Mouse (Mus musculus) left cerebral cortex, postnatal 14 days (tissue): ENCODE data around the gene Zfp90. TPM values are rescaled to one million over a fixed set of nuclear protein-coding genes. Genes with fewer than 3 reads are reported as not detected.

Experiments used
- DNase-seq, 2 experiments: peaks; one replicate each; pipeline ENCODE4 v3.0.0; 2021 to 2022; ENCODE audit warnings: low spot score in 2 of 2, mixed read lengths in 1 of 2
- intact Hi-C: fragments of 180-260 bp; cut with DNase I; formaldehyde crosslinking; loops from one replicate; pipeline ENCODE4 v1.15.1; 2025
- long read RNA-seq, 2 experiments: library from polyadenylated mRNA; stranded (forward); transcript quantifications; one replicate each; pipeline ENCODE4 v2.0.0; 2021
- total RNA-seq, 2 experiments: library from RNA; stranded (reverse); gene quantifications; 2 replicates each; pipeline ENCODE4 v1.2.3; 2021

Zfp90 gene
- total RNA-seq, result 10 to 100 TPM; 11.8 to 12.8 TPM
- long read RNA-seq, experiment 1, transcript Zfp90-206 (4 exons, 3,447 nt), result major isoform, 8 of 15 reads
- long read RNA-seq, experiment 1, partial matches to known transcripts, result 1 of 15 reads
- long read RNA-seq, experiment 1, other reads (novel, unspliced or antisense), result 1 of 15 reads
- long read RNA-seq, experiment 2, transcript Zfp90-206 (4 exons, 3,447 nt), result major isoform, 9 of 12 reads
- long read RNA-seq, experiment 2, partial matches to known transcripts, result 0 of 12 reads
- long read RNA-seq, experiment 2, other reads (novel, unspliced or antisense), result 2 of 12 reads

DNA sequence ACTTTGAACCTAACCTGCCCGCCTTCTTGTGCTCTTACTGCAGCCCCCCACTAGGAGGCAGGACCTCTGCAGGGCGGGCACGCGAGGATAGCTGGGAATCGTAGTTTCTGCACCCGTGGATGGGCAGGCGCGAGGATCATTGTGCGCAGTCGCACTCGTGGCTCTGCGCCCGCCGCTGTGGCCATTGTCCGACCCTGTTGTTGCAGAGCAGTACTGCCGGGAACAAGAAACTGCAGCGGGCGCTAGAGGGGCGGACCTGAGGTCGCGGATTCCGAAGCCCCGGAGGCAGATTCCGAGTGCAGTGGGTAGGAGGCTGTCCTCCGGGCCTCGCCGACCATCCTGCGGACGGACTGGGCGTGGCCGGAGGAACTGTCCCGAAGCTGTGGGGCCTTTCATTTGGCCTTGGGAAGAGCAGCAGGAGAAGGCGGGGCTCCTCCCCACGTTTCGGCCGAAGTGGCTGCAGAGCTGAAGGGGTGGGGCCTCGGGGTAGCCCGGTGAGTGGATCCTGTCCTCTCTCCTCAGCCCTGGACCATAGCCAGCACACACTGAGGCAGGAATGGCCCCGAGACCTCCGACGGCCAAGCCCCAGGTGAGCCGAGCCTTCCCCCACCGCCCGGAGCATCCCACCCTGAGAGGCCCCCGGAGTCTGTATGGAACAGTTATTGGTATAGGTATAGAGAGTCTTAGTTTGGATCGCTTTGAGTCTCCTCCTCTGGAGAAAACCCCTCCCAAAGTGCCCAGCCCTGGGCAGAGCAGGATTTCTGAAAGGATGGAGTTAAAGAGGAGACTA is at the start of gene Zfp90:
Gene Zfp90 (plus strand): TSS at position 146 of the 790 bp plus-strand sequence.
- peak; percentile 96 to 97 for DNase-seq
- intact Hi-C loops, result loop anchor here (10.0 kb wide), 1 partner anchor 229 kb away; no protein-coding TSS in a partner anchor

DNA sequence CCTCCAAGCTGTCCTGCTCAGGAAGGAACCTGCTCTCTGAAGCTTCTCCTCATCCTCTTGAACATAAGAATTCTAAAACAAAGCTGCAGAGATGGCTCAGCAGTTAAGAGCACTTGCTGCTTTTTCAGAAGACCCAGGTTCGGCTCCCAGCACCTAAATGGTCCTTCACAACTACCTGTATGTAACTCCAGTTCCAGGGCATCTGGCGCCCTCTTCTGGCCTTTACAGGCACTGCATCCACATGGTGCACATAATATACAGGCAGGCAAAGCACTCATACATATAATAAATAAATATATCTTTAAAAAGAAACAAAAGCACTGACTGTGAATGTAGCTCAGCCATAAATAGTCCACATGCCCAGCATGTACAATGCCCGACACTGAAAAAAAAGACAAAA is 46.6 kb upstream of the Zfp90 start:
- intact Hi-C loops, result no loop called here
- no peak for DNase-seq

DNA sequence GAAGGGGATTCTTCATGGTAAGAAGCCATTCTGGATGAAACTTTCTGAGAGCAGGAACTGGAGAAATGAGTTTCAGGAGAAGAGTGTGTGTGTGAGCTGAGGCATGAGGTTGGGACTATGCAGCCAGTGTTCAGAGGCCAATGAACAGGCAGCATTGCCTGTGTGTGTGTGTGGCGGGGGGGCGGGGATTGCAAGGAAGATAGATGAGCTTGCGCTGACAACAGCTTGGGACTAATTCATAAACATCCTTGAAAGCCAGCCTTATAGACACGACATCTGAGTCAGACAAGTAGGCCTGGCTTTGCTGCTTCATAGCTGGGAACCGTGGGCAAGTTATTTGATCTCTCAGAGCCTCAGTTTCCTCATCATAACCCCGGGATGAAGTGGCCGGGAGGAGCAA is 46.1 kb upstream of the Zfp90 start:
- intact Hi-C loops, result no loop called here
- no peak for DNase-seq

DNA sequence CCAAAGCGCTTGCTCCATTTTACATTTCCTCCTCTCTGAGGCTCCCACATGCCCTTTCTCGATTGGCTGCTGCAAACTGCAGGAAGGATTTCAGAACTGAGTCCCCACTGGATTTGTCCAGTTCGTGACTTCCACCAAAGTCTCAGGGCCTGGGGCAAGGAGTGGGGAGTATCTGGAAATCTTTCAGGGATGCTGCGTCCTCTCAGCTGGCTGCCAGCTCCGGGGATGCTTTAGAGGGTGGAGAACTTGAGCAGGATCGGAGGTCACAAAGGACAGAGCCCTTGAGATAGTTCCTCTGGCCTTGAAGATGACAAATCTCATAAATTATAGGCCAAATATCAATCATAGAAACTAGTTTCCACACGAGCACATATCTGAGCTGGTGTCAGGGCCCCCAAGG is 39.2 kb upstream of the Zfp90 start:
- intact Hi-C loops, result no loop called here
- DNase-seq, result no peak

DNA sequence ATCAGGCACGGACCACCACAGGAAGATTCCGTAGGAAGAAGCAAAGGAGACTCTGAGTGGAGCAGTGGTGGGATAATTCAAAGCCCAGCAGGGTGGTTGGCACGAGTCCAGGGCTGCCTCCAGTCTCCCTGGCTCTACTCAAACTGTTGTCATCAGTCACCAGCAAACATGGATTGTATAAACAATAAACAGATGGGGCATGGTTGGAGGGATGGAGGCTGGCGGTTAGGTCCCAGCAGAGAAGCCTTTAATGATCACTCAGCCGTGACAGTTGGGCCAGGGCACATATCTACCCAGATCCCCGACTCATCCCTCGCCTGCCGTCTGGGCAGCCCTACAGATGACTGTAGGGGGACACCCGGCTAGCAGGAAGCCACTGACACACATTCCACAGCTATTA is 38.3 kb upstream of the Zfp90 start:
- intact Hi-C loops, result no loop called here
- DNase-seq, result no peak

DNA sequence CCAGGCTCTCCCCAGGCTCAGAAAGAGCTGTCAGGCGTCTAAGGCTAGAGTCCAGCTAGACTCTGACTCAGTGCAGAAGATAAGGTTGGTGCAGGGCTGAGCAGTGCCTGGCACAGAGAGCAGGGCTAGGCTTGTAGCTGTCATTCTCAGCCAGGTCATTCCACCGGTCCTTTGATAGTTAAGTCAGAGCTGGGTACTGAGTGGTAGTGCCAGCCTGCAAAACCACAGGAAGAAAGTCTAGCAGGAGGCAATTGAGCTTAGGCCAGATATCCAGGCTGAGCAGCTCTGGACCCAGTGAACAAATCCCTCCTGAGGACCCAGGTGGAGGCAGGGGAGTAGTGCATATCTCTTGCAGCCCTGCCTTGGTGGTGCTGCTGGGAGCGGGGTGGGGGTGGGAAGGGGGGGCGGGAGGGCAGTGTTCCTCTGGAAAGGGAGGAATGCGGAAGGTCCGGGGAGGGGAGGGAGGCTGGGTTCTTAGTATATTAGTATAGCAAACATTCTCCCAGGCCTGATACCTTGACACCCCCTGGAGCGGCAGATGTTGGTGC is 36.6 kb upstream of the Zfp90 start:
- intact Hi-C loops, result no loop called here
- no peak for DNase-seq

DNA sequence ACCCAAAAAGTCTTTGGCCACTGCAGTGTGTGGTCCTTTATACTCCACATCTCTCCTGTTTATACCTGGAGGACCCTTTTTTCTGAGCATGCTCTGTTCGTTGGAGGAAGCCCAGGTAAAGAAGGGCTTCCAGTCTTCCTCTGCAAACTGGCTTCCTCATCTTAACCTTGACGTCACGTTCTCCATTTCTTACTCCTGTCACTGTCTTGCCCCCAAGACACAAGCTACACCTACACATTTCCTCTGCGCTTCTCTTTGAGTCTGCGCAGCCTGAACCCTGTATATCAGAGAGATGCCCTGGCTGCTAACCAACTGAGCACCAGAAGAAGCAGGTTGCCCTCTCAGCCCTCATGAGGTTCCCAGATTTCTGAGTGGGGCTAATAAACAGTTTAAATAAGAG is 35.8 kb upstream of the Zfp90 start:
- DNase-seq, result no peak
- intact Hi-C loops, result no loop called here

DNA sequence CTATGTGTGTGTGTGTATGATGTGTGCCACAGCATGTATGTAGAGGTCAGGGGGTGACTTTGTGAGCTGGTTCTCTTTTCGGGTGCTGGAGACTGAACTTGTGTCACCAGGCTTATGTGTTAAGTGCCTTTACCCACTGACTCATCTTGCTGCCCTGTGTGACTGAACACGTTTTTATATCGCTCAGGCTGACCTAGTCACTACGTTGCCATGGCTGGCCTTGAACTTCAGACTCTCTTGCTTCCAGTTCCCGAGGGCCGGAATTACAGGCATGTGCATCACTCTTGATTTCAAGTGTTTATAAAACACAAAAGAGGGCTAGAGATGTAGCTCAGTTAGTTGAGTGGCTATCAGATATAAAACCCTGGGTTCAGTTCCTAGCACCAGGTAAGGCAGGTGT is 34.1 kb upstream of the Zfp90 start:
- DNase-seq, result no peak
- intact Hi-C loops, result no loop called here

DNA sequence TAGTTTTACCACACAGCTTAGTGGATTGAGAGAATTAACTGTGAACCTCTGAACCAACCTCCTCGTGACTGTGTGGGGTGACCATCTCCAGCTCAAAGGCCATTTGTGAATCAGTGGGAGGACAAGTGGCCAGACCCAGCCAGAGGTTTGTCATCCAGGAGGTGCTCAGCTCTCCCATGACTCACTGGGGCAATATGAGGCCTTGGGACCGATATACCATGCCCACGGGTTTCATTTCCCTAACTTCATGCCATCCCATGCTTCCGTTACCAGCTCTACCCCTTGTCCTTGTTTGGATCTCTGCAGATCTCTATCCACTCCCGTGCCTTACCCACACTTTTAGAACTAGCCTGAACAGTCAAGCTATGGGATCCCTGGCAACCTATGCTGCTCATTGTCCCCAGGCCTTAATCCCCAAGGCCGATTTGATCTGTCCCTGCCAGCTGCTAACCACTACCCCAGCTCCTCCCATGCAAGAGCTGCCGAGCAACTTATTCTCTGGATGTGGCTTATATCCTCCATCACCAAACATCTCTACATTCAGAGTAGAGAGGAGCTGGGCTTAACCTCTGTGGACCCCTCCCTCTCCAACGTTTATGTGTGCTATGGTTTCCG is 27.2 kb upstream of the Zfp90 start:
- no peak for DNase-seq
- intact Hi-C loops, result no loop called here

DNA sequence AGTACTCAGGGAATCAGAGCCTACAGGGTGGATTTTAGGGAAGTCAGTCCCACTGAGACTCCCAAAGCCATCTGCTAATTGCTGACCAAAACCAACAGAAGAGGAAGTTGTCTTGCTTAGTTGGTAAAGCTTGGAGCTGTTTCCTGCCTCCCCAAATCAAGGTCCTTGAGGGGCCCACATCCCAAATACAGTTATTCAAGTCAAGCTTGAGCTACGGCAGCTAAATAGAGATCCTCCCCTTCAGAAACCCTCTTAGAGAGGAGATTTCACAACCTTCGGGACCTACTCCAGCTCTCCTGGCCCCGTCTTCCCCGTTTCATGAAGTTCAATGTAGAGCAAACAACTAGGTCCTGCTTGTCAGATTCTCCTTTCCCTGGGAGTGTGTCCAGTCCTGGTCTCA is 20.6 kb upstream of the Zfp90 start:
- intact Hi-C loops, result no loop called here
- no peak for DNase-seq

DNA sequence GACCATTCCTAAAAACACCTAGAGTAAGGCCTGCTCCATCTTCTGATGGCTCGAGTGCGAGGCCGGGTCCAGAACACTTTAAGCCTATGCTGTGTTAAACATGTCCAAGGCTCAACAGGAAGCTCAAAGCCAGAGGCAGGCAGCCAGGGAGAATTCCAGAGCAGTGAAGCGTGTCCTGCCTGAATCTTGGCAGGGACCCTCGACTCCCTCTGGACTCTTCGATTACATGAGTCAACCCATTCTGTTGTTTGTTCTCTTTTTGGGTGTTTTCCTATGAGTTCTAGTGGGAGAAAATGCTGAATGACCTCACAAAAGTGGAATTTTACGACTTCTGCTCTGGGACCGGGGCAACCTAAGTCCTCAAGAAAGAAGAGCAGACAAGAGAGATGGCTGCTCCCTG is 15.4 kb upstream of the Zfp90 start:
- intact Hi-C loops, result loop anchor here (5.0 to 10.0 kb wide), 3 partner anchors 62 to 235 kb away; partner anchors contain the start of genes Slc7a6 and Smpd3
- no peak for DNase-seq

DNA sequence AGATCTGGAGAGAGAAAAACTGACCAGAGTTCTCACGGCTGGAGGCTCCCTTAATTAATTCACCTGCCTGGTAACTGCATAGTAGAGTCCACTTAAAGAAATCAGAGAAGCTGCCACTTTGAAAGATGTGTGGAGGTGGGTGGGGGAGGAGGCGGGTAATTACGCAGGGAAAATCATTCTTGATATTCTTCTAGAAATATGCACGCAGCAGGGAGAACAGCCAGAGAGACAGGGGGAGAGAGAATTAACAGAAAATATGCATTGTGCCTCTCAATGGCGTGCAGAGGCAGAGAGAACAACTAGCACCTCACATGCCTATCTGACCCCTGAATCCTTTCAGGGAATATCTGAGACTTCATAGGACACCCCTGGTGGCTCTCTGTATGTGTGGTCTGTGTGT is 14.9 kb upstream of the Zfp90 start:
- intact Hi-C loops, result loop anchor here (5.0 to 10.0 kb wide), 3 partner anchors 63 to 235 kb away; partner anchors contain the start of genes Slc7a6 and Smpd3
- DNase-seq, result no peak

DNA sequence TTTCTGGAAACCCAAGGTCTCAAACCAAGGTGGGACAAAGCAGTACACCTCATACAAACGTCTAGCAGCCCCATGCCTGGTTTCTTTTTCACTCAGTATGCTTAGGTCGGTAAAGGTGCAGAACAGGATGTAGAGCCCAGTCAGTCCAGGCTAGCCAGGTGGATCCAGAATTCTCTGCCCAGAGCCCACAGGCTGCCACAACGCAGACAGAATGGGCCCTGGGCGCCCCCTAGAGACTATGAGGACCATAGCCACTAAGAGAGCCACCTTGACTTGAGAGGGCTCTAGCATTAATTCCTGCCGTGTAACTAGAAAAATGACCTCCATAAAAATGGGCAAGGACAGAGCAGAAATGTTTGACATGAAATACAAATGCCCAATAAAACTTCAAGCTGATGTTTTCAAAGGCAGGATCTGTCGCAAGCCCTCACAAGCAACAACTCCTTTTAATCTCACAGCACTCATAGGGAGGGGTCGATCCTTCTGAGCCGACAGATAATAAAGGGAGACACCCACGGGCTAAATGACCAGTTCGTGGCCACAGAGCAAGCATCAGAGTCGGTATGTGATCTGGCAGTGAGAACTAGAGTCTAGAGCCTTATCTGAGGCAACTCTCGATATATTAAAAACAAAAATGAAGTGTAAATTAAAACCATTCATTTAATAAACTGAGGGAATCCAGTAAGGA is 11.7 kb upstream of the Zfp90 start:
- intact Hi-C loops, result loop anchor here (5.0 to 10.0 kb wide), 3 partner anchors 66 to 239 kb away; partner anchors contain the start of genes Slc7a6 and Smpd3
- DNase-seq, result peak; percentile 68 to 69

DNA sequence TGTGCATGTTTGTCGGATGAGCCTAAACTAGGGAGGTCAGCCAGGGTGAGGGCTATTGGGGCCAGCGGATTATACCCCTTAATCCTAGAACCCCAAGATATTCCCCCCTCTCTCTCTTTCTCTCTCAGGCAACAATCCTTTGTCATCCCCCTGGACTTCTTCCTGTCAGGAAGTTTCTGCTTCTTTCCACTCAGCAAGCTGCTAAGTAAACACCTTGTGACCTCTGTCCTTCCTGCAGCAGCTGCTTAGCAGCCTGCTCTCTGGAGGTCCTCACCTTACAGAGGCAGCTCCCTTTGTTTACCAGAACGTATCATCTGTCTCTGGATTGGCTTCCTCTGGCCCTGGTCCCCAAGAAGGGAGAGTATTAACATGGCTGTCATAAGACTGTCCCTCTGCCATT is 10.3 kb upstream of the Zfp90 start:
- DNase-seq, result no peak
- intact Hi-C loops, result loop anchor here (5.0 to 10.0 kb wide), 3 partner anchors 68 to 240 kb away; partner anchors contain the start of genes Slc7a6 and Smpd3

DNA sequence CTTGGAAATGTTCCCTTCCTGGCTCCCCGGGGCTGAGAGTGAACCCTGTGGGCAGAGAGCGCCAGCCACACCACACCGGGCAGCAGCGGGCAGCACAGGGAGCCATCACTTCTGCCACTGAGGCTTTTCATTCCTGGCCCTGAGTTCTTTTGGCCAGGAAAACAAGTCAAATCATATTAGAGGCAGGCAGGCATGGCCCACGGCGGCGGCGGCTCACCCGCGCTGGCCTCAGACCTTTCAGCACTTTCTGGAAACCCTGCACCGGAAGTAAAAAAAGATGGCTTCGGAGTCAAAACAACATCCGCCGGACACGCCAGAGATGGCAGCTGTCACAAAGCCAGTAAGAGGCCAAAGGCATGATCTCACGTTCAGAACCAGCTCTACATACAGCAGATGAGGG is 9.3 kb upstream of the Zfp90 start:
- DNase-seq, result no peak
- intact Hi-C loops, result loop anchor here (10.0 kb wide), 1 partner anchor 241 kb away; the partner anchor contains the start of gene Slc7a6

DNA sequence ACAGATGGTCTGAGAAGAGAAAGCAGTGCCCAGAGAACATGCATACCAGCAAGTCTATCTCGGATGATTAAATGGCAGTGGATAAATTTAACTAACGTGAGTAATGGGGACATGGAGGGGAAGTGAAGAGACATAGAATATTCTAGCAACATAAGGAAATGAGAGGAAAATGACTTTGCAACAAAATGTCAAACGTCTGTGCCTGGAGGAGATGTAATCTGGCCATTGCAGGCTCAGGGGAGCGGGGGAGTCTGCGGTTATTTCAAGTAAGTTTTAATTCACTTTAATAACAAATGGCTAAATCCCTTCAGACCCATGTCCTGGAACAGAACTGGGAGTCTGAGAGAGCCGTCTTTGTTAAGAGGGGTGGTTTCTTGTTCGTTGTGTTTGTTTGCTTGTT is 5.1 kb upstream of the Zfp90 start:
- no peak for DNase-seq
- intact Hi-C loops, result loop anchor here (10.0 kb wide), 1 partner anchor 235 kb away; no protein-coding TSS in a partner anchor

DNA sequence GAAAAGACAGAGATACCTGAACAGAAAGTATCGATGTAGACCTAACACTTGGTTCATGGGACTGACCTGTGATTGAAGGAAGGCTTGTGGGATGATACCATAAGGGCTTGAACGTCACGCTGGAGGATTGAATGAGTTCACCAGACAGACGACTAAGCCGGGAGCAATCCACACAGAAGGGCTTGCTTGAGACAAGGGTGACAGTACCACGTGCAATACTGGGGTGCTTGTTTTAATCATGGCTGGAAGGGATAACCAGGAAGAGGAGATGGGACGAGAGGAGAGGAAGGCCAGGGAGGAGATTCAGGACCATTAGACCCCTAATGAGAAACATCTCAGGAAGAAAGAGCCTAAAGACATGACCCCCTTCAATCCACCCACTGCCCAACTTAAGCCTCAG is 4.6 kb upstream of the Zfp90 start:
- intact Hi-C loops, result loop anchor here (10.0 kb wide), 1 partner anchor 234 kb away; no protein-coding TSS in a partner anchor

DNA sequence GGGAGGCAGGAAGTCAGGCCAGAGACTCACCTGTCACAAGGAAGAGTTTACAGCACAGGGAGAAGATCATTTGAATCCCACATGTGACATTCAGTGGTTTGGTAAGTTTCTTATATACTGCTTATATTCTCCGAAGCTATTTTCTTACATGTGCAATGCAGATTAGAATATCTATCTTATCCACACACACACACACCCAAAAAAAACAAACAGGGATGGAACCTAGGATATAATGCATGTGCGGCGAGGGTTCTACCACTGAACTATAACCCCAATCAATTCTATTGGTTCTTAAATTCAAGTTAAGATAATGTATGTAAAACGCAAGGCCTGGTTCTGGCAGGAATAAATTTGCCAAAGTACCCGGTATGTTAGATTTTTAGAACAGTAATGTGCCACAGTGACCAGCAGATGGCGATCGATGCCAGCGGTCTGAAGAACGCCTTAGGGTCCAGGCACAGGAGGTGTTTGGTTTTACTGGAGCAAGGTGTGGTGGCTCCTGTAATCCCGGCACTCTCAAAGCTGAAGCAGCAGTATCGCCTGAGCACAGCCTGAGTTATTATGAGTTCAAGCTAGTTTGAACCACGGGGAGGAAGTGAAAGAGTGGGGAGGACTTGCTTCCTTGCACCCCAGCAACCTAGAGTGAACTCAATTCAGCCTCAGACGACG is 3.2 kb upstream of the Zfp90 start:
- intact Hi-C loops, result loop anchor here (10.0 kb wide), 1 partner anchor 233 kb away; no protein-coding TSS in a partner anchor
- peak; percentile 63 to 77 for DNase-seq

More for the DNA sequence above, 4.6 kb upstream of the Zfp90 start:
- DNase-seq, result no peak
